Mouse (Mus musculus) kidney, embryonic 15.5 days (tissue): Measurements from ENCODE around the gene Tfap4. TPM values are rescaled to one million over a fixed set of nuclear protein-coding genes. Genes with fewer than 3 reads are reported as not detected.
A peak's percentile ranks its signal among the peaks of the same experiment; 100 is the strongest.

Experiments
- ATAC-seq: fragments of 200-750 bp; cut with Nextera tagmentation; replicated peaks from 2 replicates; pipeline ENCODE4 v1.8.0; 2017; ENCODE audit warnings: moderate TSS enrichment; ENCODE audit not compliant: low FRiP score
- H3K27ac ChIP-seq: fragments of 300-500 bp; sonication (generic); 2 replicates; pipeline ENCODE4 v1.5.1; 2015; ENCODE audit warnings: mild to moderate bottlenecking, inconsistent platforms
- H3K27me3 ChIP-seq: fragments of 300-500 bp; sonication (generic); 2 replicates; pipeline ENCODE4 v1.6.1; 2015; ENCODE audit warnings: inconsistent platforms
- H3K36me3 ChIP-seq: fragments of 300-500 bp; sonication (generic); 2 replicates; pipeline ENCODE4 v1.6.1; 2015; ENCODE audit warnings: inconsistent platforms
- H3K4me1 ChIP-seq: fragments of 300-500 bp; sonication (generic); 2 replicates; pipeline ENCODE4 v1.6.1; 2015; ENCODE audit warnings: inconsistent platforms
- H3K4me2 ChIP-seq: fragments of 300-500 bp; sonication (generic); 2 replicates; pipeline ENCODE4 v1.6.1; 2015; ENCODE audit warnings: moderate library complexity, mild to moderate bottlenecking, inconsistent platforms
- H3K4me3 ChIP-seq: fragments of 300-500 bp; sonication (generic); replicated peaks from 2 replicates; pipeline ENCODE4 v1.5.1; 2015; ENCODE audit warnings: mild to moderate bottlenecking, inconsistent platforms
- H3K9ac ChIP-seq: fragments of 300-500 bp; sonication (generic); 2 replicates; pipeline ENCODE4 v1.6.1; 2015; ENCODE audit warnings: mild to moderate bottlenecking, inconsistent platforms
- H3K9me3 ChIP-seq: fragments of 300-500 bp; sonication (generic); replicated peaks from 2 replicates; pipeline ENCODE4 v1.6.1; 2016; ENCODE audit warnings: inconsistent platforms
- WGBS: fragments of 180-500 bp; shearing (Covaris S2); methylation state at CpG from one replicate; pipeline ENCODE4 v1.1.7; 2015; ENCODE audit warnings: mixed read lengths; 5-methylcytosine and 5-hydroxymethylcytosine counted together
- polyA plus RNA-seq: library from polyadenylated mRNA; unstranded; fragments of >200 nt; fragmentation: Nextera tagmentation; extraction: Ambion mirVana; gene quantifications from 2 replicates; pipeline ENCODE4 v1.2.1, GENCODE M21; 2015

The Tfap4 gene
- polyA plus RNA-seq, 1 experiment from 2014 or later = 24.6 TPM

GRCm38 (mm10) chr16:4560145-4560952 lies 695 bp upstream of the Tfap4 start:
- Histone ChIP-seq H3K4me3 (peak overlapping the region; percentile 75), H3K4me1 (peaks cover 27% of the 10 kb centered on the region), H3K9ac (peak overlapping the region; percentile 71), H3K9me3 (no peaks in the 10 kb centered on the region), H3K27me3 (no peaks in the 10 kb centered on the region), H3K36me3 (0 out of 2 replicates have a peak, but pooled peaks cover 4% of the 10 kb centered on the region), H3K27ac (peak overlapping the region; percentile 95), H3K4me2 (peak overlapping the region; percentile 95)
- WGBS = under 1% methylated on average over 43 of the region's 43 CpGs
- ATAC-seq = peak; percentile 43

- Histone ChIP-seq H3K36me3 (peaks cover 4% of the 10 kb centered on the region; the same call in 1 of the 2 replicates), H3K4me3 (peak overlapping the region; percentile 75), H3K27ac (peak overlapping the region; percentile 95), H3K27me3 (no peaks in the 10 kb centered on the region), H3K9ac (peak overlapping the region; percentile 71), H3K4me2 (peak overlapping the region; percentile 95), H3K4me1 (peaks cover 33% of the 10 kb centered on the region), H3K9me3 (no peaks in the 10 kb centered on the region)
- peak; percentile 34 for ATAC-seq
- under 1% methylated on average over 43 of the region's 43 CpGs for WGBS
Measured at GRCm38 (mm10) chr16:4558980-4559631, 548 bp downstream of the Tfap4 start.

- no peaks in the 10 kb centered on the region for H3K9me3 ChIP-seq
- H3K27me3 ChIP-seq = no peaks in the 10 kb centered on the region
- H3K27ac ChIP-seq = peak overlapping the region; percentile 95
- H3K4me2 ChIP-seq = peak overlapping the region; percentile 95
- under 1% methylated on average over 37 of the region's 38 CpGs for WGBS
- peak overlapping the region; percentile 75 for H3K4me3 ChIP-seq
- peak overlapping the region; percentile 71 for H3K9ac ChIP-seq
- peak; percentile 93 for ATAC-seq
- peaks cover 39% of the 10 kb centered on the region for H3K4me1 ChIP-seq
- H3K36me3 ChIP-seq = peaks cover 4% of the 10 kb centered on the region; the same call in 1 of the 2 replicates
Measured at GRCm38 (mm10) chr16:4558384-4558979, 1.2 kb downstream of the Tfap4 start.

- no peaks in the 10 kb centered on the region for H3K27me3 ChIP-seq
- peak overlapping the region; percentile 95 for H3K4me2 ChIP-seq
- peak; percentile 69 for ATAC-seq
- no peaks in the 10 kb centered on the region for H3K9me3 ChIP-seq
- H3K4me1 ChIP-seq = peaks cover 44% of the 10 kb centered on the region
- peak overlapping the region; percentile 75 for H3K4me3 ChIP-seq
- peak overlapping the region; percentile 95 for H3K27ac ChIP-seq
- WGBS = 1% methylated on average over 19 of the region's 19 CpGs
- H3K9ac ChIP-seq = peak overlapping the region; percentile 71
- peaks cover 4% of the 10 kb centered on the region; the same call in 1 of the 2 replicates for H3K36me3 ChIP-seq
Measured at GRCm38 (mm10) chr16:4557949-4558348, 1.7 kb downstream of the Tfap4 start.

GRCm38 (mm10) chr16:4557085-4557484 lies 2.6 kb downstream of the Tfap4 start:
- H3K4me2 ChIP-seq = peak overlapping the region; percentile 95
- peaks cover 53% of the 10 kb centered on the region for H3K4me1 ChIP-seq
- peak overlapping the region; percentile 95 for H3K27ac ChIP-seq
- no peak for ATAC-seq
- peak overlapping the region; percentile 75 for H3K4me3 ChIP-seq
- WGBS = 65% methylated on average over 1 of the region's 1 CpGs
- no peaks in the 10 kb centered on the region for H3K9me3 ChIP-seq
- peaks cover 6% of the 10 kb centered on the region; the same call in 1 of the 2 replicates for H3K36me3 ChIP-seq
- H3K9ac ChIP-seq = peak overlapping the region; percentile 71
- no peaks in the 10 kb centered on the region for H3K27me3 ChIP-seq

- 85% methylated on average over 1 of the region's 1 CpGs for WGBS
- Histone ChIP-seq H3K36me3 (peaks cover 21% of the 10 kb centered on the region), H3K9ac (no peak overlapping the region), H3K4me2 (no peak overlapping the region), H3K9me3 (no peaks in the 10 kb centered on the region), H3K27ac (no peak overlapping the region), H3K27me3 (no peaks in the 10 kb centered on the region), H3K4me3 (no peak overlapping the region), H3K4me1 (peaks cover 52% of the 10 kb centered on the region)
- no peak for ATAC-seq
Measured at GRCm38 (mm10) chr16:4555555-4555954, 4.1 kb downstream of the Tfap4 start.

- Histone ChIP-seq H3K4me3 (no peak overlapping the region), H3K4me2 (peak overlapping the region; percentile 22; the same call in 1 of the 2 replicates), H3K4me1 (peaks cover 46% of the 10 kb centered on the region), H3K9ac (peak overlapping the region; percentile 33; the same call in 1 of the 2 replicates), H3K9me3 (no peaks in the 10 kb centered on the region), H3K36me3 (peaks cover 41% of the 10 kb centered on the region), H3K27me3 (no peaks in the 10 kb centered on the region), H3K27ac (peak overlapping the region; percentile 77)
- WGBS = 21% methylated on average over 6 of the region's 6 CpGs
- ATAC-seq = peak; percentile 61
Measured at GRCm38 (mm10) chr16:4552829-4553550, 6.7 kb downstream of the Tfap4 start.

GRCm38 (mm10) chr16:4551885-4552284 lies 7.8 kb downstream of the Tfap4 start:
- Histone ChIP-seq H3K4me1 (peaks cover 35% of the 10 kb centered on the region), H3K9ac (0 out of 2 replicates have a peak overlapping the region, but pooled peaks have one; percentile 7), H3K4me3 (no peak overlapping the region), H3K9me3 (no peaks in the 10 kb centered on the region), H3K27me3 (no peaks in the 10 kb centered on the region), H3K36me3 (peaks cover 51% of the 10 kb centered on the region), H3K4me2 (no peak overlapping the region), H3K27ac (0 out of 2 replicates have a peak overlapping the region, but pooled peaks have one; percentile 77)
- ATAC-seq = no peak
- 89% methylated on average over 12 of the region's 12 CpGs for WGBS

- ATAC-seq = peak; percentile 66
- H3K27ac ChIP-seq = 0 out of 2 replicates have a peak overlapping the region, but pooled peaks have one; percentile 11
- H3K27me3 ChIP-seq = no peaks in the 10 kb centered on the region
- peaks cover 30% of the 10 kb centered on the region for H3K4me1 ChIP-seq
- H3K4me2 ChIP-seq = no peak overlapping the region
- WGBS = 28% methylated on average over 13 of the region's 13 CpGs
- no peak overlapping the region for H3K9ac ChIP-seq
- no peaks in the 10 kb centered on the region for H3K9me3 ChIP-seq
- H3K4me3 ChIP-seq = no peak overlapping the region
- H3K36me3 ChIP-seq = peaks cover 56% of the 10 kb centered on the region
Measured at GRCm38 (mm10) chr16:4551056-4551455, 8.6 kb downstream of the Tfap4 start.

- 84% methylated on average over 18 of the region's 18 CpGs for WGBS
- ATAC-seq = no peak
- H3K27ac ChIP-seq = no peak overlapping the region
Measured at GRCm38 (mm10) chr16:4548953-4549688, 10.5 kb downstream of the Tfap4 start.

GRCm38 (mm10) chr16:4547611-4548010 lies 12.0 kb downstream of the Tfap4 start:
- ATAC-seq = no peak
- no peaks in the 10 kb centered on the region for H3K27me3 ChIP-seq
- no peak overlapping the region for H3K4me3 ChIP-seq
- H3K9me3 ChIP-seq = no peaks in the 10 kb centered on the region
- no peak overlapping the region for H3K27ac ChIP-seq
- no peak overlapping the region for H3K4me2 ChIP-seq
- peaks cover 9% of the 10 kb centered on the region for H3K4me1 ChIP-seq
- WGBS = 90% methylated on average over 5 of the region's 5 CpGs
- peaks cover 73% of the 10 kb centered on the region for H3K36me3 ChIP-seq
- H3K9ac ChIP-seq = no peak overlapping the region

More at GRCm38 (mm10) chr16:4548953-4549688, 10.5 kb downstream of the Tfap4 start:
- Histone ChIP-seq H3K4me2 (no peak overlapping the region), H3K9ac (no peak overlapping the region), H3K4me1 (peaks cover 23% of the 10 kb centered on the region), H3K36me3 (peaks cover 72% of the 10 kb centered on the region), H3K27me3 (no peaks in the 10 kb centered on the region), H3K4me3 (no peak overlapping the region), H3K9me3 (no peaks in the 10 kb centered on the region)
